Mouse (Mus musculus) right cerebral cortex, postnatal 14 days (tissue): ENCODE data around the gene D3Ertd254e.
"Not testable (repeated sequence)": the region's sequence is repeated elsewhere in the genome, so short reads cannot be mapped to it uniquely, and the experiment has no call there.

Experiments
- DNase-seq: peaks from one replicate; pipeline ENCODE4 v3.0.0; 2022

The D3Ertd254e gene

DNA sequence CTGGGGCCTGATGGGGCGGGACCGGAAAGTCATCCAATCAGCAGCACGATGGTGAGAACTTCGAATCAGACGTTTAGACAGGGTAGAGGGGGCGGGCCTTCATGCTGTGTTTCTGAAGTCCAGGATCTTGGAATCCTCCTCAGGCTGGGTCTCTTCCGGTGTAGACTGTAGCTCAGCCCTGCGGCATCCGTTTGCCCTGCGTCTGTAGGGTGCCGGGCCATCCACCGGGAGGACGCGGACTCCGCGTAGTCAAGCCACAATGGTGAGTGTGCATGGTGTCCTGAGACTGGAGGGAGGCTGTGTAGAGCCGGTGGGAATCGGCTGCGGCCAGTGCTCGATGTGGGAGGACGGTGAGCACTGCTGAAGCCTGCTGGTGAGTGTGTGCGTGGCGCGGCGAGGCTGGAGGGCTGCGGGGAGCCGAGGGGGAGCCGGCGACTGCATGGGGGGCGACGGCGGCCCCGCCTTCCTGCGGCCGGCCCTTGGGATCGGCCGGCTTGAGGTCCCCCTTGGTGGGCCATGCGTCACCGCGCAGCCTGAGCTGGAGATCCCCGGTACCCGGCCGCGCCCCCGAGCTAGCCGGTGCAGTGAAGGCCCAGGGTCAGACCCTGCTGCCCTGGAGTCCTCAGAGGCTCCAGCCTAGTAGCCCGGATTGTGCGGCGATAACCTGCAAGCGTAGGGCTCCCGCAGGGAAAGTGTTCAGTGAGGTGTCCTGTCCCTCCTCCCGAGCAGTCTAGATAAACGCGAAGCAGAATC lies at the start of gene D3Ertd254e:
D3Ertd254e (plus strand) TSS at position 84 of the 753 bp plus-strand sequence.
- peak; percentile 84 for DNase-seq

DNA sequence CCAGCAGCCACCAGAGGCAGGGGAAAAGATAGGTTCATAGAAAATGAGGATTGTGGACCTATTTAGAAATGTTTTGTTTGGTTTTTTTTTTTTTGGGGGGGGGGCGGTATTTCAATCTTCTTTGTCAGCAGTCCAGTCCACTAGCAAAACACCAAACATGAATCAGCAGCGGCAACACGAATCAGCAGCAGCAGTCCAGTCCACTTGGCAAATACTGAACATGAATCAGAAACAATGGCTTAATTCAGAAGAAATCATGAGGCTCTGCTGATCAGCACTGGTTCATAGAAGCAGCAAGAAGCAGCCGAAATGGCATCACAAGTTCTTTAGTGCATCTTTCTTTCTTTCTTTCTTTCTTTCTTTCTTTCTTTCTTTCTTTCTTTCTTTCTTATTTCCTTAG lies 34.7 kb upstream of the D3Ertd254e start:
- no peak for DNase-seq

DNA sequence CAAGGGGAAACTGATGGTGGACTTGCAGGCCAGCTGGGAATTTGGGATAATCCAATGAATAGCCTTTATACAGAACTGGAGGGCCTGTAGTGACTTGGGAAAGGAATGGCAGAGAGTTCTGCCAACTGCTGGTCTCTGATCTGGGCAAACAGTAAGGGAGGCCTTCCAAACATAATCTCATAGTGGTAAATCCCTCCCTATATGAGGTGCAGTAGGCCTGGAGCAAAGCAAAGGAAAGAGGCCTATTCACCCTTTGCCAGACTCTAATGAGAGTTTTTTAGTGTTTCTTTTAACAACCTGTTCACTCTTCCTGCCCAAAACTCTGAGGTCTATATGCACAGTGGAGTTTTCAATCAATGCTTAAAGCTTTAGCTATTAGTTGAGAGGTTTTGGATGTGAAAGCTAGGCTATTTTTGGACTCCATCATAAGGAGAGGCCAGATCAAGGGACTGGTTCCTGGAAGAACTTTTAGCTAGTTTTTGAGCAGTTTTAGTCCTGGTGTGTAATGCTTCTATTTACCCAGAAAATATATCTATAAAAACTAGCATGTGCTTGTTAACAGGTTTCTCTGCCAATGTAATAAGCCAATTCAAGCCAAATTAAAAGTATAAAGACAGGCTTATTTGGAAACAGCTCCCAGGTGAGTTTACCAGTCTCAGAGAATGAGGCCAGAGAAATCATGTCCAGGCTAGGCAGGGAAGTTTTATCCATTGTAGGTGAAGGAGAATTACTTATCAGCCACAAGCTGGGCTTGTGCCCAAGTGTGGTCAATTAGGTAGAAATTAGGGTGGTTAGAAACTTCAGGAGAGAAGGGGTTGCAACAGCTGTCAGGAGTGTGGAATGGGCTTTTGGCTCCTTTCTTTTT lies 30.9 kb upstream of the D3Ertd254e start:
- DNase-seq, result no peak

DNA sequence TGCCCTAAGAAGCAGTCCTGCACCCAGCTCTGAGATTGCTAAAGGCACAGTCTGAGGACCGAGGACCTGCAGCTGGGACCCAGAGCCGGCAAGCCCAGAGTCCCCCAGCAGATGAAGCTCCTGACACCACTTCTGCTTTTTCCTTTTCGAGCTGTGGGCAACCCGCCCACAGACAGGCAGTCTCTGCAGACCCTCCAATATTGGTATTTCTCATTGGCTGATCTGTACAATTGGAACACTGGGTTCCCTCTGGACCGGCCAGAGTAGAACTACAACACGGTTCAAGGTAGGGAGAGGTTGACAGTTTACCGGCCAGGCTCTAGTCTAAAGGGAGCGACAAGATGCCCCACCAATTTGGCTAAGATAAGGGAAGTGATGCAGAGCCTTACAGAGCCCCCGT lies 24.6 kb upstream of the D3Ertd254e start:
- DNase-seq, result not testable (repeated sequence)

DNA sequence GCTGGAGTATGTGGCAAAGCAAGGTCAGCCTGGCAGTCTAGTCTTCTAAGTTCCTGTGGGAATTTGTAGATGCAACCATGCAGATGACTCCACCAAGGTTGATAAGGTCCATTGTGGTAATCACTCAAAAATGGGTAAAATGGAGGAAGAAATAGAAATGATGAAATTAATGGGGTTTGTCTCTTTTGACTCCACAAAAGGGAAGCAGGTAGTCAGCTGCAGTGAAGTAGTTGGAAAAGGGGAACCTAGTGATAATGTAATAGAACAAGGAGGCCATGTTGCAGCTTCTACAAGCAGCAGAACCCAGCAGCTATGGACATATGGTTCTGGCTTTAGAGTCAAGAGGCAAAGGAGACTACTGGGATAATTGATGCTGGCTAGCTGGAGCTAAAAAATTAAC lies 14.7 kb upstream of the D3Ertd254e start:
- no peak for DNase-seq

DNA sequence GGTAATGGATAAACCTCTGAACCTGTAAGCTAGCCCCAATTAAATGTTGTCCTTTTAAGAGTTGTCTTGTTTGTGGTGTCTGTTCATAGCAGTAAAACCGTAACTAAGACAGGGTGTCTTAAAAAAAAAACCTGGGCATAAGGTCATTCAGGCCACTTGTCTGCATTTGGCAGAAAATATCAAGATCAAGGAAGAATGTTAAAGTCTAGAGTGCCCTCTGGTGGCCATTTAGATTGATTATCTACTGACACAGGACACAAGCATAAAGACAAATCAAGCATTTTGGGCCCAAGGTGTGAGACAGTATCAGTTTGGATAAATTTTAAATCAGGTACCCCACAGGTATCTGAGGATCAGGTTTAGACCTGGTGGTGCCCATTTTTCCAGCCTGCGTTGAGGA lies 13.3 kb upstream of the D3Ertd254e start:
- no peak for DNase-seq

DNA sequence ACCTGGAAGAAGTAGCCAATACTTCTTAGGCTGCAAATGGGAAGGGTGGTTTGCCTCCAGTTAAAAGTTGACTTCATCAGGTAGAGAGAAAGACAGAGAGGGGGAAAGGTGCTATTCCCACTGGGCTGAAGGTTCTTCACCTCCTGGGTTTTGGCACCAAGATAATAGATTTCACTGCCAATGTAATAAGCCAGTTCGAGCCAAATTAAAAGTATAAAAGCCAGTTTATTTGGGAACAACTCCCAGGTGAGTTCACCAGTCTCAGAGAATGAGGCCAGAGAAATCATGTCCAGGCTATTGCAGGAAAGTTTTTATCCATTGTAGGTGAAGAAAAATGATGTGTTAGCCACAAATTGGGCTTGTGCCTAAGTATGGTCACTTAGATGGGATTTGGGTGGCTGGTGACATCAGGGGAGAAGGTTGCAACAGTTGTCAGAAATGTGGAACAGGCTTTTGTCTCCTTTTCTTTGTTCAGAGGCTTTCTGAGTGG lies 12.6 kb upstream of the D3Ertd254e start:
- no peak for DNase-seq

DNA sequence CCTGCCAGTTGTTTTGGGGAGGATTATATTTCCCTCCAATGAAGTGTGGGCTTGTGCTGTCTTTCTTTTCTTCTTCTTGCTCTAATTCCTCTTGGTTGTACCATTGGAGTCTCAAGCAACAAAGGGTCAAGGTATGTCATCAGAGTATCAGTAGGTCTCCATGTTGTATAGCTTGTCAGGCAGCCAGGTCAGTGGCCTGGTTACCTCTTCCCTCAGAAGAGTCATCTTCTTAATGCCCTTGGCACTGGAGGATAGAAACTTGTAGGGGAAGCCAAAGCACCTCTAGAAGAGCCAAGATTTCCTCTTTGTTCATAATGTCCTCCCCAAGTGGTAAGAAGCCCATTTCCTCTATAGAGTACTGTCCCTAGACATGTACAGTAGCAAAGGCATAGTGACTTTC lies 11.8 kb upstream of the D3Ertd254e start:
- DNase-seq, result no peak

DNA sequence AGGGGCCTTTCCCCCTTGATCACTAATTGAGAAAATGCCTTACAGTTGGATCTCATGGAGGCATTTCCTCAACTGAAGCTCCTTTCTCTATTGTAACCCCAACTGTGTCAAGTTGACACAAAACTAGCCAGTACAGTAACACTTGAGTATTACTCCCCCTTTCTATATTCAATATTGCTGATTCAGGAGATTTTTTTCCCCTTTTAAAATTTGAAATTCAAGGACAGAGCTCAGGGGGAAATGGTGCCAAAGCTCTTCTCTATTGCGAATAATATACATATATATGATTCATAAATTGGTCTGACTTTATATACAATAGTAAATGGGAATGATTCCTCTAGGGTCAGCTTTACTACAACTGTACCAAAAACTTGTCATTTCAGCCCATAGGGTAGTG lies 282 bp upstream of the D3Ertd254e start:
- no peak for DNase-seq

DNA sequence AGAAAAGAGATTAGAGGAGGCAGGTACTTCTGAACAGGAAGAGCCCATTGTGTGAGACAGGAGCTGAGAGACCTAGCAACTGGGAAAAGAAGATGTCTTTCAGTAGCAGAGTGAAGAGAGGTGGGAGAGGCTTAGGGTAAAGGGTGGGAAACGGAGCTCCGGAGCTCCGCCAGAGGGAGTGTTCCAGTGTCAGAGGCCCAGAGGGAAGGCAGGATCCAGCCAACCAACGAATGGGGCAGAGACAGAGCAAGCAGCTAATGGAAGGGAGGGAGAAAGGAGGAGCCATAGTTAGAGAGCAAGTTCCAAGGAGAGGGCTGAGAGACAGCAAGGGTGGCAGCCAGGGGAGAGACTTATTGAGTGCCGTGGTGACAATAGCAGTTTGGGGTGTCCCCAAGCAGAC lies 4.5 kb downstream of the D3Ertd254e start:
- no peak for DNase-seq

DNA sequence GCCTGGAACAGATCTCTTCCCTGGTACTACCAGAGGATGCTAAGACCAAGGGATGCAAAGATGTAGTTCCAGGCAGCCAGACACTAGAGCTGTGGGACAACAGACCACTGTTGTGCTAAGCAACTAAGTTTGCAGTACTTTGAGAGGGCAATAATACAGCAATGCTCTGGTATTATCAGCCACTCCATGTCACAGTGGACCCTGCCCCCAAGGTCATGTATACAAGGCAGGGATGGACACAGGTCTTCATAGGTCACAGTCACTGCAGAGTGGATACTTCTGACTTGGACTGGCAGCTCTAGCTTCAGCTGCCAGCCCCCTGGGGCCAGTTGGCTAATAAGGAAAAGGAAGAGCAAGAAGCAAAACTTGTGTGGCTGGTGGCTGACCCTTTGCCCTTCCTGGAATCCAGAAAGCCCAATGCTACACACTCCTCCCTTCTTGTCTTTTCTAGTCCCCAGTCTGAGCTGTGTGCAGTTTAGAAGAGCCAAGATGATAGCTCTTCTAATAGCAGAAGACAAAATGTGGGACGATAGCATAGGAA lies 19.9 kb downstream of the D3Ertd254e start:
- DNase-seq, result no peak

DNA sequence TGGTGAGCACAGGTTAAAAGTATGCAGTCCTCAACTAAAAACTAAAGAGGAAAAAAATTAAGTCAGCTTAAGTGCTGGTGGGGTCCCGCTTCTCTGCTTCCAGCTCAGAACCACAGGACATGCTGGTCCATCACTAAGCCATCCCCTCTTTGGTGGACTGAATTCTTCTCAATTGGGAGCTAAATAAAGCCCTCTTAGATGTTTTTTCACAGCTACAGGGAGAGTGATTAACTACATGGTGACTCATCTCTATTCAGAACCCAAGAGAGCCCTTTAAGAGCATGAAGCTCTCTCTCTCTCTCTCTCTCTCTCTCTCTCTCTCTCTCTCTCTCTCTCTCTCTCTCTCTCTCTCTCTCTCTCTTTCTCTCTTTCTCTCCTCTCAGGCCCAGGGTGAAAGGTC lies 20.5 kb downstream of the D3Ertd254e start:
- DNase-seq, result no peak

DNA sequence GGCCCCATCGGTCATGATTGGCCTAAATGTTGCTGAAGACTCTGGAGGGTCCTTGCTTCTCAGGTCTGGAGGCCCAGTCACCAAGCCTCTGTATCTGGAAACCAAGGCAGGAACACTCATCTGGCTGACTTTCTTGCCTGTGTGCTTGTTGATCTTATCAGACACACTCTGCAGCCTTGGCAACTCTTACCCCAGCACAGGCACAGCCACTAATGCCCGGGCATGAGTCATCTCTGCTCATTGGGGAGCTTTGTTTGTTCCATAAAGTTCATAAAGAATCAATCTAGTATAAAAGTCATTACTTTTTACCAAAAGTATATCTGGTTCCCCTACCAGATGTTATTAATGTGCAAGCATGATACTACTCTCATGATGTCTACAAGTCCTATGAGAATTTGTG lies 22.9 kb downstream of the D3Ertd254e start:
- DNase-seq, result no peak

DNA sequence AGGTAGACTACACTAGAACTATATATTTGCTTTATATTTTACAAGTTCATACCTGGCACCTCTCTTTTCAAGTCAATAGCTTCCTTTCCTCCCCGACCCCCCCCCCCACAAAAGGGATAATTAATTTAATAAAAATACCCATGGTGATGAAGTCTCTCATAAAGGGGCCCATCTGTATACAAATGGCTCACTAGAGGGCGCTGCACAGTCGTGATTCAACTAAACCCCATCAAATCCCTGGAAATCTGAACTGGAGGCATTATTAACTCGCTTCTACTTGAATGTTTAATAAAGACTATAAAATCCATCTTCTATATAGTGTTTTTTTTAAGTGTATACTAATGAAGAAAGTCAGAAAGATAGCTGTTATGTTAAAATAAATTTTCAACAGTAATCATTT lies 30.7 kb downstream of the D3Ertd254e start:
- peak; percentile 81 for DNase-seq

DNA sequence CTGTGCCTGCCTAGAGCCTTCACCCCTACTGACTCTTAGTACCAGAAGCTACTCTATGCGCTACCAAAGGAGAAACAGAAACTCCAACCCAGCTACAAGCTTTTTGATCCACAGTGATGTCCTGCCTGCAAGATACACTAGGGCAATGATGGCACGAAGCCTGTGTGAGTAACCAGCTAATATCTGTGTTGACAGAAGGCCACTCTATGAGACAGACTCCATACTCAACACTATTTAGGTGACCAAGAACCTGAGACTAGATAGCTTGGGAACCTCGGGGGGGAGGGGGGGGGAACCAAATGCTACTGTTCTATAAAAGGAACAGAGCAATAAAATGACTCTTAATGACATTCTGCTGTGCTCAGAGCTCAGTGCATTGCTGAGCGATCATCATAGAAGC lies 35.7 kb downstream of the D3Ertd254e start:
- DNase-seq, result no peak

DNA sequence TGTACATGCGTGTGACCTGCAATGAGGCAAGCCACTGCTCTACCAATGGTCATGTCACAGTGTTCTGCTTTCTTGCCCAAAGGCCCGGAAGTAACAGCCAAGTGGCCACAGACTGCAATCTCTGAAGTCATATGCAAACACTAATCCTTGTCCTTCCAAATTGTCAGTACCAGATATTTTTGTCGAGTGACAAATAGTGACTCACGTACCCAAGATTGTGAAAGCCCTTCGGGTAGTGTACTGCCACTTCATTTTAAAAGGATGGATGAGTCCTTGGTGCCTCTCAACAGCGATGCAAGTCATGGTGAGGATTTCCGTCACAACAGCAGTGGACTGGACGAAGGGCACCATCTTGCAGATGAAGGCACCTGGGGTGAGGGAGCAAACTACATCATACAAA lies 38.4 kb downstream of the D3Ertd254e start:
- DNase-seq, result no peak

DNA sequence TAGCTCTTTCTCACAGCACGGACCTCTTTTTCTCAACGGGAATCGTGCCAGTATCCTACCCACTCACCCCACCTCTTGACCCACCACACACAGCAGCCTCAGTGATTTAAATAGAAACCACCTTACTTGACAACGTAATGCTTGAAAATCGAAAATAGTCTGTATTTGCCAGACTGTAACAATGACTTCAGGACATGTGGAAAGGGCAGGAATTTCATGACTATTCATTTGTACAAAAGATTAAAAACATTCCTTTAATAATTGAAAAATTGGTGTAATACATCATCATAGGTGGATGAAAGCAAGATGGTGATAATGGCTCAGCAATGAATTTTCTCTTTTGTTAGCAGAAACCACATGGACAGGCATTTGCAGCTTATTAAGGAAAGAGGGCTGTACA lies 50.3 kb downstream of the D3Ertd254e start:
- no peak for DNase-seq

DNA sequence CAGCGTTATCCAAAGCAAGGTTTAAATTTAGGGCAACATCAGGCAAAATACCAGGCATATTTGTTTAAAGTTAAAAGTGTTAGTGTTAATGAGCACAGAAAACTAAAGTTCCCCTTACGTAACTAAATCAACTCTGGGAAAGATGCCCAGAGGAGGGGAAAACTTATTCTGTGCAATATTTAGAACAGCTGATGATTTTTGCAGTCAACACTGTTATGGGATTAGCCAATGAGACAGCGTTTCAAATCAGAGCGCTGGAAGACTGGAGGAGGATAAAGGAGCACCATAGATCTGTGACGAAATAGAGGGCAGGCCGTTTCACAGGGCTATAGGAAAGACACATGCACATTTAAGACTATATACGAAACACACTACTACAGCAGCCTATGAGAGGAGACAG lies 52.1 kb downstream of the D3Ertd254e start:
- DNase-seq, result no peak

DNA sequence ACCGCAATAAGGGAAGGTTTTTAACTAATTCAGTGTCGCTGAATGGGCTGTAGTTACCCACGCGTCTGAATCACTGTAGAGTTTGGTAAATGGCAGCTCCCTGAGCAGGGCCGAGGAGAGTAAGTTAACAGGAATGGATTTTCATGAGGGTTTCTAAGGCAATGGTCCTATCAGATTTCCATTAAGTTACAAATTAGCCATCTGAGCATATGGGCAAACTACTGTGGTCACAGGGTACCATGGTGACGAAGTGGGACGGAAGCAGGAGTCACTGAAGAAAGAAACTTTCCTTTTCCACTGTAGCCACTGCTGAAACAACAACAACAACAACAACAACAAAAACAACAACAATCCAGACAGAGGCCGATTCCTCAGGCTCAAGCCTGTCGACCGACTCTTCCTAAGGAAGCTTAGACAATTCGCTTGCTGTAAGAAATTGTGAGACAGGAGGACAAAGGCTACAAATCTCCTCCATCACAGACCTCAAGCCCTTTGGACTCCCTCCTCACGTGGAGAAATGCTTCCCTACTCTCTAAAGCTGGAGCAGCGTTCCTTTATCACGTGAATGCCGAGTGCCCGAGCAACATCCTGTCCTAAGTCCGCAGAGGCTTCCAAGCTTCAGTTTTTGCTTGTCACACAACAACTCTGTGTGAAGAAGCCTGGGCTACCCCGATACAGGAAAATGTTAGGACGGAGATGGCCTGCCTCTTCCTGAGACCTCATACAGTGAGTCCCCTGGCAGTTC lies 56.9 kb downstream of the D3Ertd254e start:
- no peak for DNase-seq

DNA sequence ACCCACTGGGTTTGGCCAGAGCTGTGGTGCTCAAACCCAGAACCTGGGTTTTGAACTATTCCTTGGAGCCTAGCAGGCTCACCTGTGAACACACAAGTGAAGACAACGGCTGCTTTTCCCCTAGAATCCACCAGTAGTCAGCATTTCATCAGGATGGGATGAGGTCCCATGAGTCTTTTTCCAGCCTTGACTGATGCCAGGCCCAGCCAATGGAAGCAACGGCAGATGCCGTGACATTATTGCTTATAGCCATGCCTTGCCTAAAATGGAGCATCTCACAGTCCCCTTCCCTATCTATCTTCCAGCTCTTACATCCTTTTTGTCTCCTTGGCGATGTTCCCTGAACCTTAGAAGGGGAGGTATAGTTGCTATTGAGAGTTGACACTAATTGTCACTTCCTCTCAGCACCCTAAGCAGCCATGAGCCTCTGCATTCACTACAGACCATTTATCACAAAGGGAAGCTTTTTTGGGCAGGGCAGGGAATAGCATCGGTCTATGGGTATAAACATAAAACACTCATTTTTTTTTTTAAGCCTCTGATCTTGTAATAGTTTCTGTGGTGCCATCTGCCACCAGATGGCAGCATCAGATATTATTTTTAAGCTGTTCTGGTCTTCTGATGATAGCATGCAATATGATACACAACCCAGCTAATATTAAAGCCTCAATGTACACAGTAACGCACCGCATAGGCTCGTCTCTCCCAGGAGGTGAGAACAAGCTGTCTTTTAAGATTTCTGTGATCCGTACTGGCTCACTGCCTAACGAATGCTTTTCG lies 59.1 kb downstream of the D3Ertd254e start:
- DNase-seq, result peak; percentile 37

DNA sequence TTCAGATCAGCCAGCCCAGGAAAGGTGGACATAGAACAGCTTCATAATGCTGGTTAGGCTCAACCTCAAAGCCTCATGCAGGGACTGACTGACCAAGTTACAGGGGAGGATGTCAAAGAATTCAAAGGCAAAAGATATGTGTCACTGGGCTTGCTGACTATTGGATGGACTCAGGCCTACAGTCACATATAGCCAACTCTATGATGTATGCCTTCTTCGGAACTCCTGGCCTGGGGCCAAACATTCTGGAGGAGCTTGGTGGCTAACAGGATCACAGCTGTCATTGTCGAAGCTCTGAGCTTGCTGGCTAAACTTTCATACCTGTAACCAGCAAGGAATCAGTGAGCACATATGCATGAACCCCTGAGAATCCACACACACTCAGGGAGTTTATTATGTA lies 60.1 kb downstream of the D3Ertd254e start:
- DNase-seq, result no peak

DNA sequence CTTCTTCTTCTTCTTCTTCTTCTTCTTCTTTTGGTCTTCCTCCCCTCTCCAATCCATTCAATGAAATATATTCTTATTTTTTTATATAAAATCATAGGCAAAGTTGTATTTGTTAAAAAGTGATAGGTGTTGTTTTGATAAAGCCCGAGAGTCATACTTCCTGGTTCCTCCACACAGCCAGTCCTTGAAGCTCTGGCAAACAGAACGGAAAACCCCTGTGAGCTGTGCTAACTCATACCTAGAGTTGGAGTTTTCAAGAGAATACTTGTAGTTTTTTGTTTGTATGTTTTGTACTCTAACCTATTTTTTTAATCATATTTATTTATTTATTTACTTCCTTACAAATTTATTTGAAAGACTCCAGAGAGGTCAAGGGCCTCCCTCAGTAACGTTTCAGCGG lies 61.9 kb downstream of the D3Ertd254e start:
- no peak for DNase-seq
